Mouse (Mus musculus): ENCODE measurements at regions not wholly inside any gene's neighbourhood (a gene's known extent, or its start where the extent isn't known, plus 50 kb on each side); places are given as distances from the start of the nearest gene placed in this dataset.

DNA sequence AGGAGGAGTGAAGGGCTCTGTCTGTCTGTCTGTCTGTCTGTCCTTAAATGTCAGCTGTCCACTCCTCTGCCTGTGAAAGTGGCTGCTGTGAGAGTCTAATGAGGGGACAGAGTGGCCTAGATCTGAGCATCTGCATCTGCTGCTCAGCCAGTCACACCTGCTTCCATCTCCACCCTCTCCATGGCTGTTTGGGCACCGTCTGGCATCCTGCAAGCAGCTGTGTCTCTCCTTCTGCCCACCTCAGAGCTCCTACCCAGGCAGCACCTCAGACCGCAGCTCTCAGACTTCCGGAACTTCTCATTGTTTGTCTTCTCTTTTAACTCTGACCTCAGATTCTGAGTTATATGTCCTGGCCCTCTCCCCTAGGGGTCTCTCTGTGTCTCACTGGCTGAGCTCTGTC is 159.2 kb downstream of the Gm26897 start:
- DNase-seq (ENCODE audit: low spot score in 2 of 2), result no peak

- DNase-seq (ENCODE audit: low spot score in 2 of 2), result peak; percentile 62 to 78
Measured at GRCm38 (mm10) chr5:111893905-111894311, 160.2 kb downstream of the Gm26897 start.

- no peak for DNase-seq (ENCODE audit: low spot score in 2 of 2)
Measured at GRCm38 (mm10) chr5:111897568-111897967, 163.8 kb downstream of the Gm26897 start.

- no peak for DNase-seq (ENCODE audit: low spot score in 2 of 2)
Measured at GRCm38 (mm10) chr5:111898482-111898881, 164.8 kb downstream of the Gm26897 start.

- no peak for DNase-seq (ENCODE audit: low spot score in 2 of 2)
Measured at GRCm38 (mm10) chr5:111901197-111901596, 167.5 kb downstream of the Gm26897 start.

GRCm38 (mm10) chr5:111901678-111902077 is 168.0 kb downstream of the Gm26897 start:
- no peak for DNase-seq (ENCODE audit: low spot score in 2 of 2)

DNA sequence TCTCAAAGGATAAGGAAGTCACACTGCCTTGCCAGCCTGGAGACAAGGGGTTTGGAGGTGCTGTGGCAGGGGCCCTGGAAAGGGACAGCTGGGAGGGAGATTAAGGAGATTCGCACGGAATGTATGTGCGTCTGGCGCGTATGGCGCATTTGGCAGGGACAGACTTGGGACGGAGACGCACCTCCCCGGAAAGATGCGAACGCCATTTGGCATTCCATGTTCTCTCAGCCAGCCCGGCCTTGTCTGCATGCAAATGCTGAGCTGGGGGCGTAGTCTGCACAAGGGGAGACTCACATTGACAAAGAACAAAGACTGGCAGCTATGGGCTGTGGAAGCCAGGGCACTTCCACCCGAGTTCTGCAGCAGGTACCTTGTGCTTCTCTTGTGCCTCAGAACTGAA is 174.4 kb downstream of the Gm26897 start:
- peak; percentile 38 to 50 for DNase-seq (ENCODE audit: low spot score in 2 of 2)

GRCm38 (mm10) chr5:111910514-111910913 is 176.8 kb downstream of the Gm26897 start:
- DNase-seq (ENCODE audit: low spot score in 2 of 2), result no peak

DNA sequence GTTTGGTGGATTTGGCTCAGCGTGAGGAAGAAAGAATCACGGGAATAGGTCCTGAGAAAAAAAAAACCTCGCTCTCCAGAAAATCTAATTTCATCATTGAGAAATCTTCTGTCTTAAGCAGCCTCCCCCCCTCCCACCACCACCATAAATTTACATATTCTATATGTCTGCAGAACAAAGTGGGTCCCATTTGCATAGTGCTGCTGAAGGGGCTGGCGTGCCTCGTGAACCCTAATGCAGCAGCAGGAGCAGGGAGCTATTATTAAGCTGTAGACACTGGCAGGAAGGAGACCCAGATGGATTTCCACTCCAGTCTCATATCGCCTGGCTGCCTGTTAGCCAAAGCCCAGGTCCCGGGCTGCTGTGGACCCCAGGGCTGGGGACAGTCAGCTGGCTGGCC is 179.6 kb downstream of the Gm26897 start:
- no peak for DNase-seq (ENCODE audit: low spot score in 2 of 2)

DNA sequence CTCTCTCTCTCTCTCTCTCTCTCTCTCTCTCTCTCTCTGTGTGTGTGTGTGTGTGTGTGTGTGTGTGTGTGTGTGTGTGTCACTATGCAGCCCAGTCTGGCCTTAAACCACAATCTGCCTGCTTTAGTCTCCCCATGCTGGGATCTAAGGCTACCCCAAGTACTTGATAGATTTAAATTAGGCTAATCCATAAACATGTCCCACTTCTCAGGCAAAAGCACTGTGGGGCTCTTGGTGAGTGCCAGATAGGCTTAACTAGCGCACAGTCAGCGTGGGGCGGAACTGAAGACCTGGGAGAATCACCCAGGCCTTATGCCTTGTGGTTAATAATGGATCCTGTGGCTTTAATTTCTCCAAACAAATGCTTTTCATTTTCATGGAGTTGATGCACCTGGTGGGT is 180.6 kb downstream of the Gm26897 start:
- DNase-seq (ENCODE audit: low spot score in 2 of 2), result no peak

- no peak for DNase-seq (ENCODE audit: low spot score in 2 of 2)
Measured at GRCm38 (mm10) chr5:111917643-111918252, 184.0 kb downstream of the Gm26897 start.

GRCm38 (mm10) chr5:111918888-111919287 is 185.2 kb downstream of the Gm26897 start:
- DNase-seq (ENCODE audit: low spot score in 2 of 2), result no peak

DNA sequence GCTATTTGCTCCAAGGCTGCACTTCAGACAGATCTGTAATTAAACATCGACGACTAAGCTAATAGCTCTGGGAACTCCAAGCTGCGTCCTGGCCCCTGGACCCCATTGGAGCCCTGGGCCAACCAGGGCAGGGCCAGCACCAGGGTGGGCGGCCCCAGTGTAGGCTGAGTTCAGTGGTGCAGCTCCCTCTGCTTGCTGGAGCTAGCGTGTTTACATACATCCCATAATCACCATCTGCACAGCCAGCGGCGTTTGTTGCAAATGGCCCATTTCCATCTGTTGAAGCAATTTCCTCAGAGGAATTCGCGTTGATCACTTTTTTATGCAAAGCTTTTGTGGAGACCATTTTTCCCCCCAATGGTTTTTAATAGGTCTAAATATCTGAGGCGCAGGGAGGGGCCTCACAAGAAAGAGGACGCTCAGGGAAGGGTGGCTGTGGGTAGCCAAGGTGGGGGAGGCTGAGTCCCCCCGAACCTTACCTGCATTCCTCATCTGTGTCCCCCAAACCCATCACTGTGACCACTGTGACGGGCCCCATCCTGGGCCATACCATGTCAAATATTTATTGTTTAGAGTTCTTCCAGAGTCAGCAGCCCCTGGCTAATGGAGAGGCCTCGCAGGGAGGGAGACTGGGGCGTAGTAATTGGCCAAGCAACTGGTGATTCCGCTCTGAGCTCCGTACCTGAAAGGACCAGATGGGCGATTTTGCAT is 189.4 kb downstream of the Gm26897 start:
- no peak for DNase-seq (ENCODE audit: low spot score in 2 of 2)

- no peak for DNase-seq (ENCODE audit: low spot score in 2 of 2)
Measured at GRCm38 (mm10) chr5:111925757-111926156, 192.0 kb downstream of the Gm26897 start.

DNA sequence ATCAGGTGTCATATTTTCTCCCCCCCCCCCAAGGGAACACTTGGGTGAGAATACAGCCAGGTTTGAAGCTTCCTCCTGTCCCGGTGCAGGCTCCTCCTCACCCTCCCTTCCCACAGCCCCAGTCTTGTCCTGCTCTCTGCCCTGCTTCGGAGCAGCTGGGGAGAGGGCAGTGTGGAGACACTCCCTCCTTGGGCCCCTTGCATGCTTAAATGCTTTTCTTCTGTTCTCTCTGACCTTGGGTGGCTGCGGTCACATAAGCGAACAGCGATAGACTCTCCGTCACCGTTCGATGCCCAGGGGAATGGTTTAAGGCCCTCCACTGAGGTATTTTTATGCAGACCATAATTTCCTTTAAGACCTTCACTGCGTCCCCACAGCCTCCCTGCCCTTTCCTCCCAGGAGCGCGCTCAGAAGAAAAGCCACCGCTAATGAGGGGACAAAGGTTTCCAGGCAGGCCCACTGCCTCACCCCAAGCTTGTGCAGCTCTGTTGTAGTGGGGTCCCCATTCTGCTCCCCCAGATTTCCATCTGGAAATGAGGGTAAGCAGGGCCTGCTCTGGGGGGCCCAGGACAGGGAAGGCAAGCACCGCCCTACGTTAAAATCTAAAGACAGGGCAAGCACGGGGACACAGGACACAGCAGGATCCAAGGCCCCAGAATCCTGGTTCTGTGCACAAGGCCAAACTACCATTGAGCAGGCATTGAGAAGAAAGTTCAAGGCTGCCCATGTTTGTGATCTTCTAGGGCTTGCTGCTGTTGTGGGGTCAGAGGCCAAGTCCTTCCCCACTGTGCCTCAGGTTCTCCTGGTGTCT is 195.7 kb downstream of the Gm26897 start:
- no peak for DNase-seq (ENCODE audit: low spot score in 2 of 2)

- no peak for DNase-seq (ENCODE audit: low spot score in 2 of 2)
Measured at GRCm38 (mm10) chr5:111929991-111930339, 196.2 kb downstream of the Gm26897 start.

DNA sequence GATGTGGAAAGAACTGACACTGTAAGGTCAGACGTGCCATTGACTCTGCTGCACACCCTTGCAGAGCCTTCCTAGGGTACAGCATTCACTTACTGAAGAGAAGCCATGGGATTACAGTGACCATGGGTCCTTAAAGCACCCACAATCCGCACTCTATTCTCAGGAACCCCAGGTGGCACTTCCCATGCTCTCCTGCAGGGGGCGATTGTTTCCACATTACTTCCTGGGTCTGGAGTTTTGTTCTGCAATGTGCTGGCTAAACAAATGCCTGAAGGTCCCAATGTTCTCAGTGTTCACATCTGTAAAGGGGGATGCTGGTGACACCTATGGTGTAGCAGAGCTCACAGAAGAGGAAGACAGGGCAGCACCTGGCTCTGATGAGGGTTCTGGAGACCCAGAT is 198.0 kb downstream of the Gm26897 start:
- DNase-seq (ENCODE audit: low spot score in 2 of 2), result no peak

GRCm38 (mm10) chr5:111935381-111936134 is 201.8 kb downstream of the Gm26897 start:
- DNase-seq (ENCODE audit: low spot score in 2 of 2), result peak; percentile 64 to 75

- no peak for DNase-seq (ENCODE audit: low spot score in 2 of 2)
Measured at GRCm38 (mm10) chr5:111941831-111942230, 208.1 kb downstream of the Gm26897 start.

DNA sequence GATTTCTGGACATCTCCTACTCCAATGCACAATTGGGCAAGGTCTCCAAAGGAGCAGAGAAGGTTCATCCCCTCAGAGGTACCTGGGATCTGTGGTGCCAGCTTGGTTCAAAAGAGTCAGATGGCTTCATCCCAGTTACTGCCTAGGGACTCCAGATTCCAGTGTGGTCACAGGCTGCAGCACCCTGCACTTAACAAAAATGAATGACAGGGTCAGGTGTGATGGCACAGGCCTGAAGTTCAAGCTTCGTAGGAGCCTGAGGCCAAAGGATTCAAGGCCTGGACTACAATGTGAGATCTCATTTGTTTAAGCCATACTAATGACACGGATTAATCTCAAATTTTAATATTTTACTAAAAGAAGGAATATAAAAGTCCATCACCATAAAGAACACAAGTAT is 209.1 kb downstream of the Gm26897 start:
- no peak for DNase-seq (ENCODE audit: low spot score in 2 of 2)

- no peak for DNase-seq (ENCODE audit: low spot score in 2 of 2)
Measured at GRCm38 (mm10) chr5:111943337-111944162, 209.8 kb downstream of the Gm26897 start.

Measured in layer of hippocampus, postnatal 14 days (tissue).